Mouse (Mus musculus): ENCODE measurements around the gene Klhdc8a. TPM values are rescaled to one million over a fixed set of nuclear protein-coding genes. Genes with fewer than 3 reads are reported as not detected.

The Klhdc8a gene
- polyA plus RNA-seq, 1 experiment from 2014 or later, result 5.4 TPM

DNA sequence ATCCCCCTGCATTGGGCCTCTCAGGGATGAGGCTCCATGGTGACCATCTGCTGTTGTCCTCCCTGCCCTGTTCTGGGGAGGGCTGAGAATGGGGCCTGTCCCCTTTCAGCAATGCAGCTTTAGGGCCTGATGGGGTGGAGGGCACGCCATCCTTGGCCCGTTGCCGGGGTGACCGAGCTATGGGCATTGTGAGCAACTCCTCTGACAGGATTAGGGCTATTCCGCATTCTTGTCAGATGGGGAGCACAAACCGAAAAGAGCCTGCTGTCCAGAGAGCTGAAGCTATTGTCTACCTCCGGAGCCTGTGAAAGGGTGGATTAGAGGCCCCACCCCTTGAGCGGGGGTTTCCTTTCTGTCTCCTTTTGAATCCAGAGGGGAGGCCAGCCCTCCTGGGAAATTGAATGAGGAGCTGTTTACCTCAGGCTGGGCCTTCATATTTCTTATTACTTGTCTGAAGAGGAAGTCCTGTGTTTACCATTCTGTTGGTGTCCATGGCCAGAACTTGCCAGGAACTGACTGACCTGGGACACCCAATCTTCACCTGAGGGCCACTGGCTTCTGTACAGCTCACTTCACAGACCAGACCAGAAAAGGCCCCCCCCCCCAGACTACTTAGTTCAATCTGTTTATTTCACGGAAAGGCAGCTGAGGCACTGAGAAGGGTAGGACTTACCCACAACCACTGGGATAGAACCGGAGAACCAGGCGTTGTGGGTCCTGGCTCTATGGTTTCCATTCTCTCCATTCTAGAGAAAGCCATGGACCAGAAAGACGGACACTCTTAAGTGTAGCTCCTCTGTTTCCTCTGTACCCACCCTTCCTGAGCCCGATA is 24.5 kb downstream of the Klhdc8a start:
- H3K4me1 ChIP-seq (replicated peaks), result peaks cover 89% of the 10 kb centered on the region
- no peaks in the 10 kb centered on the region for H3K9me3 ChIP-seq
- peak overlapping the region; percentile 53 for H3K9ac ChIP-seq
- no peak overlapping the region for H3K4me3 ChIP-seq
- peak; percentile 85 for ATAC-seq (ENCODE audit: low FRiP score)
- H3K27ac ChIP-seq, result peak overlapping the region; percentile 92
- H3K4me2 ChIP-seq, result peak overlapping the region; percentile 36
- H3K36me3 ChIP-seq, result 0 out of 2 replicates have a peak, but pooled peaks cover under 1% of the 10 kb centered on the region
- WGBS, result 14% methylated on average over 13 of the region's 13 CpGs
- no peaks in the 10 kb centered on the region for H3K27me3 ChIP-seq

DNA sequence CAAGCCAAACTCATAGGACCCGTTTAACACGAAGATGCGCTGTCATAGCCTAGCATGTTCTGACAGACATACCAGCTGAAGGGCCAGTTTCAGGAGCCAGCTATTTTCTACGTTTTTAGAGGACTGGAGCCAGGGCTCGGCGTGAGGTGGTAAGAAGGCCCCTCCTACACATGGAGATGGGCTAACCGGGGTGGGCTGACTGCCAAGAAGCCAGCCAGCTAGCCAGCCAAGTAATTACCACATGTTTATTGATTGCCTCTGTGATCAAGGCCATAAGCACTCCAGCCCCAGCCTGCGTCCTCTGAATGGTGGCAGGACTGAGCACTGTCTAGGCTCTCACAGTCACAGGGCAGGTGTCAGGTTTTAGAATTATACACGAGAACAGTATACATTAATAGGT is 28.4 kb downstream of the Klhdc8a start:
- WGBS, result 39% methylated on average over 9 of the region's 9 CpGs
- H3K9ac ChIP-seq, result no peak overlapping the region
- H3K27me3 ChIP-seq, result no peaks in the 10 kb centered on the region
- peaks cover 73% of the 10 kb centered on the region for H3K4me1 ChIP-seq (replicated peaks)
- ATAC-seq (ENCODE audit: low FRiP score), result peak; percentile 45
- H3K9me3 ChIP-seq, result no peaks in the 10 kb centered on the region
- H3K4me2 ChIP-seq, result no peak overlapping the region
- H3K36me3 ChIP-seq, result peaks cover 32% of the 10 kb centered on the region
- H3K4me3 ChIP-seq, result no peak overlapping the region
- H3K27ac ChIP-seq, result peak overlapping the region; percentile 76

DNA sequence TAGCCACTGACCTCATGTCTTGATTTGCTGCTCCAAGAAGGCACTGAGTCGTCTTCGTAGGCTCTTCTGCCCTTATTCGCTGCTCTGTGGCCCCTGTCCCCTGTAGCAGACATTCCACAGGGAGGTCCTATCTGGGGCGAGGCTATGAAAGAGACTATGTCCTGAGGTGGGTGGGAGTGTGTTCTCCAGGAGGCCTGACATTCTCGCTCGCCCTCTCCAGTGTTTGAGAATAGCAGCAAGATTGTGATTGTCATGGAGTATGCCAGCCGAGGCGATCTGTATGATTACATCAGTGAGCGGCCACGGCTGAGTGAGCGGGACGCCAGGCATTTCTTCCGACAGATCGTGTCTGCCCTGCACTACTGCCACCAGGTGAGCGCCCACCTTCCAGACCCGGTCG is 29.1 kb downstream of the Klhdc8a start:
- Histone ChIP-seq H3K9ac (no peak overlapping the region), H3K4me1 (replicated peaks) (peaks cover 73% of the 10 kb centered on the region), H3K27me3 (no peaks in the 10 kb centered on the region), H3K4me3 (no peak overlapping the region), H3K9me3 (no peaks in the 10 kb centered on the region), H3K27ac (peak overlapping the region; percentile 76), H3K4me2 (no peak overlapping the region), H3K36me3 (peaks cover 39% of the 10 kb centered on the region)
- no peak for ATAC-seq (ENCODE audit: low FRiP score)
- 77% methylated on average over 17 of the region's 17 CpGs for WGBS

DNA sequence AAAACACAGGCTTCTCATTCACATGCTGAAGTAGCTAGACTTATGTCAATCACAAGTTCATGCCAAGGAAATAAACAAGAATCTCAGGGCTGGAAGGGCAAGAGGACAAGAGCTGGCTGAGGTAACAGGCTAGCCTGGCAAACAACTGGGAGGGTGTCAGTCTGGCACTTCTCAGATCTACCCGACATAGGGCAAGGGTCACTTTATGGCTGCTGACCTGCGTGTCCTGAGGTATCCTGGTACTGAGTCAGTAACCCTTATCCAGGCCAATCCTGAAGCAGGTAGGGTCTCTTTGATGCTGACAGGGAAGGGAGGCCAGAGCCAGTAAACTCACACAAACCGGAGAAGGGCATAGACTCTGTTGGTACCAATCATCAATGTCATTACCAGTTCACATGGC is 30.1 kb downstream of the Klhdc8a start:
- ATAC-seq (ENCODE audit: low FRiP score), result no peak
- 86% methylated on average over 3 of the region's 3 CpGs for WGBS

DNA sequence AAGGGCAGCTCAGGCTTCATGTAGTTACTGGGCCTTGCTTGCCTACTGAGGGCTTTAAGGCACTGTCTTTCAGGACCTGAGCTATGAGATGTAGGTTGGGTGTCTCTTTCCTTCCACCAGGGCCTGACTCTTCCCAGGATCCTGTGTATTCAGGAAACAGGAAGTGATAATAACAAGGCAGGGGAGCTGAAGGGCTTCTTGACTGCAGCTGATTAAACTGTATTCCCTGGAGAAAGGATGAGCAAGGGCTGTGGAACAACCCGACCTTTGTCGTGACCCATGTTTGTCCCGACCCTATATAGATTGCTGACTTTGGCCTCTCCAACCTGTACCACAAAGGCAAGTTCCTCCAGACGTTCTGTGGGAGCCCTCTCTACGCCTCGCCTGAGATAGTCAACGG is 31.2 kb downstream of the Klhdc8a start:
- H3K9ac ChIP-seq, result no peak overlapping the region
- no peaks in the 10 kb centered on the region for H3K9me3 ChIP-seq
- H3K4me1 ChIP-seq (replicated peaks), result peaks cover 78% of the 10 kb centered on the region
- H3K4me2 ChIP-seq, result no peak overlapping the region
- H3K27me3 ChIP-seq, result no peaks in the 10 kb centered on the region
- no peak overlapping the region for H3K27ac ChIP-seq
- H3K36me3 ChIP-seq, result peaks cover 41% of the 10 kb centered on the region
- WGBS, result 84% methylated on average over 7 of the region's 7 CpGs
- H3K4me3 ChIP-seq, result no peak overlapping the region
- no peak for ATAC-seq (ENCODE audit: low FRiP score)

More for the DNA sequence above, 30.1 kb downstream of the Klhdc8a start:
- H3K4me3 ChIP-seq, result no peak overlapping the region
- no peaks in the 10 kb centered on the region for H3K9me3 ChIP-seq
- peaks cover 73% of the 10 kb centered on the region for H3K4me1 ChIP-seq (replicated peaks)
- H3K9ac ChIP-seq, result no peak overlapping the region
- no peak overlapping the region for H3K27ac ChIP-seq
- no peak overlapping the region for H3K4me2 ChIP-seq
- H3K36me3 ChIP-seq, result peaks cover 41% of the 10 kb centered on the region
- no peaks in the 10 kb centered on the region for H3K27me3 ChIP-seq

DNA sequence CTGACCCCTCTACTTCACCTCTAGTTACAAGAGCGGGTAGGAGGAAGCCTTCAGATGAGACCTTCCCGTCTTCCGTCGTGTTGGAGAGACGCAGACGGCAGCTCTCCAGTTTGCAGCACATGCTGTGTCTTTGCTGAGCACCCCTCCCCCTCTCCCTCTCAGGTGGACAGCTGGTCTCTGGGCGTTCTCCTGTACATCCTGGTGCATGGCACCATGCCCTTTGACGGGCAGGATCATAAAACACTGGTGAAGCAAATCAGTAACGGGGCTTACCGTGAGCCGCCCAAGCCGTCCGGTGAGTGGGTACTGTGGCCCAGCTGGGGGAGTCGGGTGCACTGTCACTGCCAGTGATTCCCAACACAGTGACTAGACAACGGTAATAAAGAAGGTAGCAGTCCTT is 32.0 kb downstream of the Klhdc8a start:
- WGBS, result 76% methylated on average over 15 of the region's 15 CpGs
- no peak for ATAC-seq (ENCODE audit: low FRiP score)
- Histone ChIP-seq H3K4me2 (no peak overlapping the region), H3K4me3 (no peak overlapping the region), H3K36me3 (peaks cover 41% of the 10 kb centered on the region), H3K27ac (no peak overlapping the region), H3K9ac (no peak overlapping the region), H3K9me3 (no peaks in the 10 kb centered on the region), H3K4me1 (replicated peaks) (peaks cover 80% of the 10 kb centered on the region), H3K27me3 (no peaks in the 10 kb centered on the region)

DNA sequence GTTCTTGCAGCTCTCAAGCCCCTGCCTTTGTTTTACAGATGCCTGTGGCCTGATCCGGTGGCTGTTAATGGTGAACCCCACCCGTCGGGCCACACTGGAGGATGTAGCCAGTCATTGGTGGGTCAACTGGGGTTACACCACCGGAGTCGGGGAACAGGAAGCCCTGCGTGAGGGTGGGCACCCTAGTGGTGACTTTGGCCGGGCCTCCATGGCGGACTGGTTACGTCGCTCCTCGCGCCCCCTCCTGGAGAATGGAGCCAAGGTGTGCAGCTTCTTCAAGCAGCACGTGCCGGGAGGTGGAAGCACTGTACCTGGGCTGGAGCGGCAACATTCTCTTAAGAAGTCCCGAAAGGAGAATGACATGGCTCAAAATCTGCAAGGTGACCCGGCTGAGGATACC is 32.9 kb downstream of the Klhdc8a start:
- no peaks in the 10 kb centered on the region for H3K9me3 ChIP-seq
- peaks cover 78% of the 10 kb centered on the region for H3K4me1 ChIP-seq (replicated peaks)
- no peaks in the 10 kb centered on the region for H3K27me3 ChIP-seq
- no peak for ATAC-seq (ENCODE audit: low FRiP score)
- peaks cover 41% of the 10 kb centered on the region for H3K36me3 ChIP-seq
- WGBS, result 89% methylated on average over 17 of the region's 17 CpGs
- no peak overlapping the region for H3K27ac ChIP-seq
- no peak overlapping the region for H3K4me2 ChIP-seq
- no peak overlapping the region for H3K4me3 ChIP-seq
- no peak overlapping the region for H3K9ac ChIP-seq

DNA sequence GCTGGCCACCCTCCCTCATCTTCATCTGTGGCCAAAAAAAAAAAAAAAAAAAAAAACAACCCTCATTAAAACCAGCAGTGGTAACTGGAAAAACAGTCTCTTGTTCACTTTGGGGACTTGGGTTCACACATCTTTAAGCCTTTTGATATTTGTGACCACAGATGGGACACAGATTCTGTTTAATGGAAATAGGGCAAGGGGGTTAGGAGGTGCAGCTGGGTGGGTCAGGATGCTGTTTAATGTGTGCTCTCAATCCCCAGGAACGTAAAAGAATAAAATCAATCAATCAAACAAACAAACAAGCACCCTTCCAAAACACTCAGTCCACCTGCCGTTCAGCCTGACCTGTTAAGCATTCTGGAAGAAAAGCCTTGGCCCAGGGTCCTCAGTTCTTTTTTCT is 34.8 kb downstream of the Klhdc8a start:
- 2% methylated on average over 2 of the region's 2 CpGs for WGBS
- Histone ChIP-seq H3K4me1 (replicated peaks) (peaks cover 64% of the 10 kb centered on the region), H3K27ac (peak overlapping the region; percentile 84), H3K4me3 (no peak overlapping the region), H3K36me3 (peaks cover 38% of the 10 kb centered on the region), H3K9ac (no peak overlapping the region), H3K4me2 (no peak overlapping the region), H3K9me3 (no peaks in the 10 kb centered on the region), H3K27me3 (no peaks in the 10 kb centered on the region)
- no peak for ATAC-seq (ENCODE audit: low FRiP score)

DNA sequence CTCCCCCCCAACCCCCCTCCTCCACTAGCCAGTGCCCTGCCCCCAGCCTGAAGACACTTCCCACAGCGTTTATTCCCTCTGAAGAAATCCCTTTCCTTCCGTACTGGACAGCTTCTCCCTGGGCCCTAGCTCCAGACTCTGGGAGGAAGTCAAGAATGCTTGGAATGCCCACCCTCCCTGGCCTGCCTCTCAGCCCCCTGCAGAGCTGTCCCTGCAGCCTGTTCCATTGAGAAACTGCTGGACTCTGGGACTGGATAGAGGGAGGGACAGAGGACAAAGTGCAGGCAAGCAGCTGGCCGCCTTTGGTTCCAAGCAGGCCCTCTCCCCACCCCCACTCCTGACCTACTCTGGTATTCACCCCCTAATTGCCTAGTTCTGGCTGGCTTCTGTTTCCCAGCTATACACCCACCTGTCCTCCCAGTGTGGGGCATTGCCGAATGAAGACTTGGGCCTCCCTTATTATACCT is 35.3 kb downstream of the Klhdc8a start:
- Histone ChIP-seq H3K9ac (peak overlapping the region; percentile 35; the same call in 1 of the 2 replicates), H3K4me2 (no peak overlapping the region)

DNA sequence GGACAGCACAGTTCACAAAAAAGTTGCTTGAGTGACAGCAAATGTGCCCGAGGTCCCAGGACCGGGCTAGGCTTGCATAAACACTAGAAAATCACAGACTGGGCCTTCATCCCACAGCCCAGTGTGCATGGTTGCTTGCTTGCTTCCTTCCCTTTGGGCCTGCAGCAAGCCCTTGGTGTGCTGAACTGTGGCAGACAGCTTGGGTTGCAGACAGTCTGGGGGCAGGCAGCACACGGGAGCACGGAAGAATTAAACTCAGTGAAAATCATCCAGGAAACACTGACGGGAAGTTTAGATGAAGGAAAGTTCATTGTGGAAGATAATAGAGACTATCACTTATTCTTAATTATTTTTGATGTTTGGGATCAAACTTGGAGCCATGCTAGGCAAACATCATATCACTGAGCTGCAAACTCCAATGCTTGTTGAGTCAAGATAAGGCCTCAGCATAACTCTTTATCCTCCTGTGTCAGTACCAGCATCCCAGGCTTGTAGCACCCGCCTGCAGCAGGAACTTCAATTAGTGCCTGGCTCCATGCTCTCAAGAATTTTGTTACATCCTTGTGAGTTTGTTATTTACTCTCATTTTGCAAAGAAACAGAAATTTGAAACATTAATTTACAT is 35.9 kb downstream of the Klhdc8a start:
- H3K36me3 ChIP-seq, result peaks cover 33% of the 10 kb centered on the region
- ATAC-seq (ENCODE audit: low FRiP score), result peak; percentile 21

More for the DNA sequence above, 35.3 kb downstream of the Klhdc8a start:
- peaks cover 33% of the 10 kb centered on the region for H3K36me3 ChIP-seq
- peak overlapping the region; percentile 84 for H3K27ac ChIP-seq
- no peaks in the 10 kb centered on the region for H3K27me3 ChIP-seq
- WGBS, result 2% methylated on average over 4 of the region's 4 CpGs
- H3K9me3 ChIP-seq, result no peaks in the 10 kb centered on the region
- peak; percentile 80 for ATAC-seq (ENCODE audit: low FRiP score)
- H3K4me1 ChIP-seq (replicated peaks), result peaks cover 63% of the 10 kb centered on the region
- H3K4me3 ChIP-seq, result no peak overlapping the region

DNA sequence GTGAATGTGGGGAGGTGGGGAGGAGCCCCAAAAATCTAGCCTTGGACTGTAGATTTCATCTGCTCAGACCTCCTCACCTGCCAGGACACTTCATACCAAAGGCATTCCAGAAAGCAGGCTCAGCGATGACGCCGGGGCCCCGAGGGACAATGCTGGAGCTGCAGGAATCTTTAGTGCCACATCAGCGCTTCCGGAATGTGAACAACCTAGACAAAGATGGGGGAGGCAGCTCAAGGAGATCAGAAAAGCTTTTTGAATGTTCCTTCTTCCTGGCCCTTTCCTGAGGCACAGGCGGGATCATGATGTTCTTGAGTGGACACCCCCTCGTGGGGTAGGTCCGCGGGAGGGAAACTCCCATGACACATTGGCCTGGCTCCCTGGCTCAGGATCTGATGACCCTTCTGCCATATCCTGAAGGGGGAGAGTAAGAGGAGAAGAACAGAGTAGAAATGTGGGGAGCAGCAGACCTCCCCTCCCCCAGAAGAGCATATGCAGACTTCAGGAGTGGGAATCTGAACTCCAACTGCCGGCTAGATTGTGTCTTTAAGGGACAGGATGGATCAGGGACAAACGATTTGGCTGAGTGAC is 37.0 kb downstream of the Klhdc8a start:
- H3K36me3 ChIP-seq, result peaks cover 22% of the 10 kb centered on the region
- WGBS, result 28% methylated on average over 12 of the region's 12 CpGs
- H3K4me1 ChIP-seq (replicated peaks), result peaks cover 52% of the 10 kb centered on the region
- no peak for ATAC-seq (ENCODE audit: low FRiP score)
- H3K4me2 ChIP-seq, result 0 out of 2 replicates have a peak overlapping the region, but pooled peaks have one; percentile 13
- no peak overlapping the region for H3K4me3 ChIP-seq
- H3K27ac ChIP-seq, result no peak overlapping the region
- H3K27me3 ChIP-seq, result no peaks in the 10 kb centered on the region
- H3K9ac ChIP-seq, result no peak overlapping the region
- H3K9me3 ChIP-seq, result no peaks in the 10 kb centered on the region

More for the DNA sequence above, 35.9 kb downstream of the Klhdc8a start:
- H3K9ac ChIP-seq, result 0 out of 2 replicates have a peak overlapping the region, but pooled peaks have one; percentile 35
- H3K9me3 ChIP-seq, result no peaks in the 10 kb centered on the region
- H3K4me2 ChIP-seq, result no peak overlapping the region
- no peaks in the 10 kb centered on the region for H3K27me3 ChIP-seq
- no peak overlapping the region for H3K4me3 ChIP-seq
- 14% methylated on average over 6 of the region's 6 CpGs for WGBS
- peaks cover 63% of the 10 kb centered on the region for H3K4me1 ChIP-seq (replicated peaks)
- peak overlapping the region; percentile 84 for H3K27ac ChIP-seq

DNA sequence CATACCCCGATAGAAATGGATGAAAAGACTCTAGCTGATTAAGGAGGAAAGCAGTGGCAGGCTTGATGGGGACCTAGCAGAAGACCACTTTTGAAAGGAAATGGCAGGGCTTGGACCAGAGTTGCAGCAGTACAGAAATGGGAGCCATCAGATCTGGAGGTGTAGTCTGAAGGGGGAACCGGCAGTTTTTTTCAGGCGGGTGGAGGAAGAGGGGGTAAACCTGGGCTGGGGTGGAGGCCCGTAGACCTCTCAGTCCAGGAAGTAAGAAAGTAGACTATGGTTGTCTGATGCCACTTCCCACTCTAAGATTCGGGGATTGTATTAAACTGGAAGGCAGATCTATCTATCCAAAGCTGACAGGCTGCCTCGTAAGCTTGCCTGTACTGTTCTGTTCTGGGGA is 38.5 kb downstream of the Klhdc8a start:
- Histone ChIP-seq H3K4me3 (no peak overlapping the region), H3K9me3 (no peaks in the 10 kb centered on the region), H3K9ac (no peak overlapping the region), H3K27me3 (no peaks in the 10 kb centered on the region), H3K36me3 (peaks cover 8% of the 10 kb centered on the region), H3K4me2 (no peak overlapping the region), H3K4me1 (replicated peaks) (peaks cover 46% of the 10 kb centered on the region), H3K27ac (no peak overlapping the region)
- WGBS, result 67% methylated on average over 6 of the region's 6 CpGs
- ATAC-seq (ENCODE audit: low FRiP score), result no peak
